Mouse (Mus musculus): Measurements from ENCODE around the gene E130308A19Rik. TPM values are rescaled to one million over a fixed set of nuclear protein-coding genes. Genes with fewer than 3 reads are reported as not detected.
A peak's percentile ranks its signal among the peaks of the same experiment; 100 is the strongest.

Gene E130308A19Rik
- polyA plus RNA-seq, 1 experiment from 2014 or later: 45.7 TPM

GRCm38 (mm10) chr4:59686716-59687115 is 60.7 kb downstream of the E130308A19Rik start:
- Histone ChIP-seq H3K4me1 (peaks cover 17% of the 10 kb centered on the region), H3K9me3 (replicated peaks) (no peaks in the 10 kb centered on the region), H3K36me3 (peaks cover 8% of the 10 kb centered on the region), H3K27me3 (replicated peaks) (no peaks in the 10 kb centered on the region), H3K4me3 (replicated peaks) (no peak overlapping the region), H3K9ac (replicated peaks) (no peak overlapping the region), H3K4me2 (no peak overlapping the region), H3K27ac (replicated peaks) (no peak overlapping the region)
- WGBS: 83% methylated on average over 4 of the region's 4 CpGs
- no peak for ATAC-seq (ENCODE audit: low FRiP score)

GRCm38 (mm10) chr4:59689055-59689454 is 63.0 kb downstream of the E130308A19Rik start:
- no peak overlapping the region for H3K27ac ChIP-seq (replicated peaks)
- H3K4me3 ChIP-seq (replicated peaks): no peak overlapping the region
- H3K36me3 ChIP-seq: peaks cover 8% of the 10 kb centered on the region
- no peak overlapping the region for H3K4me2 ChIP-seq
- no peaks in the 10 kb centered on the region for H3K27me3 ChIP-seq (replicated peaks)
- H3K9me3 ChIP-seq (replicated peaks): no peaks in the 10 kb centered on the region
- H3K9ac ChIP-seq (replicated peaks): no peak overlapping the region
- 84% methylated on average over 4 of the region's 4 CpGs for WGBS
- ATAC-seq (ENCODE audit: low FRiP score): no peak
- H3K4me1 ChIP-seq: peaks cover 12% of the 10 kb centered on the region

- Histone ChIP-seq H3K27me3 (replicated peaks) (no peaks in the 10 kb centered on the region), H3K9ac (replicated peaks) (no peak overlapping the region), H3K4me3 (replicated peaks) (no peak overlapping the region), H3K36me3 (peaks cover 8% of the 10 kb centered on the region), H3K4me1 (peaks cover 12% of the 10 kb centered on the region), H3K4me2 (no peak overlapping the region), H3K9me3 (replicated peaks) (no peaks in the 10 kb centered on the region), H3K27ac (replicated peaks) (no peak overlapping the region)
- WGBS: 33% methylated on average over 4 of the region's 4 CpGs
- ATAC-seq (ENCODE audit: low FRiP score): peak; percentile 33; the same call in 1 of the 2 replicates
Observed at GRCm38 (mm10) chr4:59690145-59690544, 64.1 kb downstream of the E130308A19Rik start.

- Histone ChIP-seq H3K36me3 (no peaks in the 10 kb centered on the region), H3K9ac (replicated peaks) (no peak overlapping the region), H3K4me1 (0 out of 2 replicates have a peak, but pooled peaks cover 5% of the 10 kb centered on the region), H3K4me3 (replicated peaks) (no peak overlapping the region), H3K9me3 (replicated peaks) (no peaks in the 10 kb centered on the region), H3K27ac (replicated peaks) (no peak overlapping the region), H3K27me3 (replicated peaks) (no peaks in the 10 kb centered on the region), H3K4me2 (no peak overlapping the region)
- ATAC-seq (ENCODE audit: low FRiP score): no peak
- WGBS: 90% methylated on average over 3 of the region's 3 CpGs
Observed at GRCm38 (mm10) chr4:59696846-59697245, 70.8 kb downstream of the E130308A19Rik start.

GRCm38 (mm10) chr4:59697869-59698268 is 71.9 kb downstream of the E130308A19Rik start:
- Histone ChIP-seq H3K27me3 (replicated peaks) (no peaks in the 10 kb centered on the region), H3K9me3 (replicated peaks) (no peaks in the 10 kb centered on the region)

DNA sequence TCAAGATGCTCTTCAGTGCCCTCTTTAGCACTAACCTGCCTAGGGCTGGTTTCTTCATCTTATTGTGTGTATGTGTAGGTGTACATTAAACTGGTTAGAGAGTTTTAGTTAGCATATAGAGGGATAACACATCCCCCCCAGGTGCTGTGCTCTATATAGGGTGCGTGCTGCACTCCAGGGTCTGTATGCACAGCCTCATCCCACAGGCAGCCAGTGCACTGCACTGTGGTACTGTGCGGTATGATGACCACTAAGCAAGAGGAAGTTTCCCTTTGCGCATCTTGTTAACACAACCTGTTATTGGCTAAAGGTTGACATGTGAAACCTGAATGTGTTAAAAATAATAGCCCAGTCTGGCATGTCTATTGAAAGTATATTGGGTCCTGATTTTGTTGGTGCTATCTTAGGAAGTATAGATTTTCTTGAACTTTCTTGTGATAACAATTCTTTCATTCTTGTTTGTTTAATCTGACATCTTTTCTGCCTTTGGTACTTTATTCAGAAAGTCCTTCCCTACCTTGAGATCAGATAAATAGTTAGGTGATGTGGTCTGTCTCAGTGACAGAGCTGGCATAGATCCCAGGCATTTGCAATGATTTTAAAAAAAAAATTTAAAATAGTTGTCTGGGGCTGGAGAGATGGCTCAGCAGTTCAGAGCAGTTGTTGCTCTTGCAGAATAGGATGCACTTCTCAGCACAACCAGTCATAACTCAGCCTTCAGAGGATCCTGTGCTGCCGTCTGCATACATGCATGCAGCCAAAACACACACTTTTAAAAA is 73.2 kb downstream of the E130308A19Rik start:
- no peak overlapping the region for H3K9ac ChIP-seq (replicated peaks)
- H3K27me3 ChIP-seq (replicated peaks): no peaks in the 10 kb centered on the region
- no peaks in the 10 kb centered on the region for H3K36me3 ChIP-seq
- H3K4me2 ChIP-seq: no peak overlapping the region
- H3K27ac ChIP-seq (replicated peaks): no peak overlapping the region
- 83% methylated on average over 4 of the region's 4 CpGs for WGBS
- no peaks in the 10 kb centered on the region for H3K9me3 ChIP-seq (replicated peaks)
- no peak overlapping the region for H3K4me3 ChIP-seq (replicated peaks)
- ATAC-seq (ENCODE audit: low FRiP score): no peak
- H3K4me1 ChIP-seq: peaks cover 8% of the 10 kb centered on the region; the same call in 1 of the 2 replicates

More at GRCm38 (mm10) chr4:59697869-59698268, 71.9 kb downstream of the E130308A19Rik start:
- ATAC-seq (ENCODE audit: low FRiP score): no peak
- Histone ChIP-seq H3K9ac (replicated peaks) (no peak overlapping the region), H3K4me1 (peaks cover 8% of the 10 kb centered on the region; the same call in 1 of the 2 replicates), H3K36me3 (no peaks in the 10 kb centered on the region), H3K27ac (replicated peaks) (no peak overlapping the region), H3K4me2 (no peak overlapping the region), H3K4me3 (replicated peaks) (no peak overlapping the region)
- 83% methylated on average over 3 of the region's 3 CpGs for WGBS

- 74% methylated on average over 5 of the region's 5 CpGs for WGBS
- no peak for ATAC-seq (ENCODE audit: low FRiP score)
- no peak overlapping the region for H3K9ac ChIP-seq (replicated peaks)
- H3K36me3 ChIP-seq: no peaks in the 10 kb centered on the region
- H3K27me3 ChIP-seq (replicated peaks): no peaks in the 10 kb centered on the region
- no peak overlapping the region for H3K27ac ChIP-seq (replicated peaks)
- H3K4me1 ChIP-seq: peaks cover 32% of the 10 kb centered on the region
- no peak overlapping the region for H3K4me2 ChIP-seq
- no peaks in the 10 kb centered on the region for H3K9me3 ChIP-seq (replicated peaks)
- no peak overlapping the region for H3K4me3 ChIP-seq (replicated peaks)
Observed at GRCm38 (mm10) chr4:59709321-59709720, 83.3 kb downstream of the E130308A19Rik start.

DNA sequence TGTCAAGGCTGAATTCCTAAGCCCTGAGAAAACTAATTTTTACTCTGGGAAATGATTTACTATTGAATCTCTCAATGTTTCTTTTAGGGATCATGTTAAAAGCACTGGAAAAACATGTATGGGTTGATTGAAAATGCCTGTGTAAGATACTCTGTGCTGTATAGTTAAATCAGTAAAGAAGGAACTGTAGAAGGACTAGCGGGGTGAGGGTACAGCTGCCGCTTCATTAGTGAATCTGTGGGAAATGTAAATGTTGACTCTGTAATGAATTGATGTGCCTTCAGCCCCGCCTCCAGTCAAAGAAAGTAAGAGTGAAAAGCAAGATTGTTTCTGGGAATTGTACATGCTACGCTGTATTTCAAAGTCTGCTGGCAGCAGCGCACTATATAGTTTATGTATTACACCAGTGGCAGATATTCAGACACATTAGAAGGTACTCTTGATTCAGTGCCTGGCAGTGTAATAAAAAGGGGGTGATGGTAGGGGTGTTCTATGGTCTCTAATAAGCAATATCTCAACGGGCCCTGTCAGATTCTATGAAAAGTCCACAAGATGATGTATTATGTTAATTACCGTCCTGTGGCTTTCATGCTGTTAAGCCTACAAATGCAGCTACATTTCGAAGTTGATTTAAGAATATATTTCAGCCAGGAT is 84.9 kb downstream of the E130308A19Rik start:
- H3K9me3 ChIP-seq (replicated peaks): no peaks in the 10 kb centered on the region
- ATAC-seq (ENCODE audit: low FRiP score): peak; percentile 65
- 25% methylated on average over 8 of the region's 8 CpGs for WGBS
- H3K4me2 ChIP-seq: no peak overlapping the region
- no peaks in the 10 kb centered on the region for H3K27me3 ChIP-seq (replicated peaks)
- no peak overlapping the region; the same call in 1 of the 2 replicates for H3K27ac ChIP-seq (replicated peaks)
- H3K36me3 ChIP-seq: no peaks in the 10 kb centered on the region
- no peak overlapping the region for H3K4me3 ChIP-seq (replicated peaks)
- H3K9ac ChIP-seq (replicated peaks): no peak overlapping the region
- peaks cover 45% of the 10 kb centered on the region for H3K4me1 ChIP-seq

DNA sequence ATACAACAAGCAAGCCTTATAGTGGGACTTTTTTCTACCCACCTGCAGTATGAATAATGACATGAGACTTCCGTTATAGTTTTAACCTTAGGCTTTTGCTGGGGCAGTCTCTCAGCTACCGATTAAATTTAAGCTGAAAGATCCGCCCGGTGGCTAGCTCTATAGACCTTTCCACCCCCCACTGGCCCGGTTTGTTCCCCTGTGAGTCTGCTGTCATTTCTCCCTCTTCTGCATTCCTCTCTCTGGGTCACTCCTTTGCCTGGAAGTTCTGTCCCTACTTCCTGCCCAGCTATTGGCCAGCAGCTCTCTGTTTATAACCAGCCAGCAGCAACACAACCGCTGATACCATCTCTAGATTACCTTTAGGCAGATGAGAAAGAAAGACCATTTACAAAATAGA is 86.4 kb downstream of the E130308A19Rik start:
- H3K4me2 ChIP-seq: no peak overlapping the region
- H3K4me3 ChIP-seq (replicated peaks): no peak overlapping the region
- no peak overlapping the region for H3K27ac ChIP-seq (replicated peaks)
- no peaks in the 10 kb centered on the region for H3K36me3 ChIP-seq
- H3K9ac ChIP-seq (replicated peaks): no peak overlapping the region
- 47% methylated on average over 6 of the region's 6 CpGs for WGBS
- H3K27me3 ChIP-seq (replicated peaks): no peaks in the 10 kb centered on the region
- no peaks in the 10 kb centered on the region for H3K9me3 ChIP-seq (replicated peaks)
- H3K4me1 ChIP-seq: peaks cover 55% of the 10 kb centered on the region
- no peak for ATAC-seq (ENCODE audit: low FRiP score)

- Histone ChIP-seq H3K4me3 (replicated peaks) (no peak overlapping the region), H3K27me3 (replicated peaks) (no peaks in the 10 kb centered on the region), H3K4me2 (no peak overlapping the region), H3K4me1 (peaks cover 56% of the 10 kb centered on the region), H3K27ac (replicated peaks) (no peak overlapping the region), H3K36me3 (no peaks in the 10 kb centered on the region), H3K9me3 (replicated peaks) (no peaks in the 10 kb centered on the region), H3K9ac (replicated peaks) (no peak overlapping the region)
- 28% methylated on average over 2 of the region's 2 CpGs for WGBS
- ATAC-seq (ENCODE audit: low FRiP score): no peak
Observed at GRCm38 (mm10) chr4:59712955-59713354, 86.9 kb downstream of the E130308A19Rik start.

- Histone ChIP-seq H3K4me2 (no peak overlapping the region), H3K4me3 (replicated peaks) (no peak overlapping the region), H3K36me3 (no peaks in the 10 kb centered on the region), H3K9ac (replicated peaks) (no peak overlapping the region), H3K27ac (replicated peaks) (no peak overlapping the region), H3K4me1 (peaks cover 63% of the 10 kb centered on the region), H3K9me3 (replicated peaks) (no peaks in the 10 kb centered on the region), H3K27me3 (replicated peaks) (no peaks in the 10 kb centered on the region)
- whole genome bisulfite sequencing: 82% methylated on average over 6 of the region's 6 CpGs
- ATAC-seq (ENCODE audit: low FRiP score): no peak
Observed at GRCm38 (mm10) chr4:59714472-59714871, 88.5 kb downstream of the E130308A19Rik start.

DNA sequence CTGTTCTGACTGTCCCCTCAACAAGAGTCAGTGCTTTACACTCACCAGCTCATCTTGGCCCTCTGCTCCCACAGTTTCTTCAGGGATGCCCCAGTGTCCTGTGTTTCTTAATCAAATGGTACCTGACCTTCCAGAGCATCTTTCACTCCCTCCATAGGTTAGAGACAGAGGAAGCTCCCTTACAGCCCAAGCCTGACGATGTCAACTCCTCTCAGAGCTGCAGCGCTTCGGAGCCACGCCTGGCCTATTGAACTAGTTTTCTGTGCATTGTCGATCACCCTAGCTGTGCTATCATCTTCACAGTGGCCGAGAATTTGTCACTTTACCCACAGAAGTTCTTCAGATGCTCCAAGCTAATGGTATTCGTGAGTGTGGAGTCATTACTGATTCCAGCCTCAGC is 88.9 kb downstream of the E130308A19Rik start:
- no peak overlapping the region for H3K9ac ChIP-seq (replicated peaks)
- no peaks in the 10 kb centered on the region for H3K27me3 ChIP-seq (replicated peaks)
- 0 out of 2 replicates have a peak, but pooled peaks cover 3% of the 10 kb centered on the region for H3K36me3 ChIP-seq
- 59% methylated on average over 7 of the region's 7 CpGs for WGBS
- no peak for ATAC-seq (ENCODE audit: low FRiP score)
- H3K4me2 ChIP-seq: no peak overlapping the region
- H3K4me1 ChIP-seq: peaks cover 66% of the 10 kb centered on the region
- H3K27ac ChIP-seq (replicated peaks): no peak overlapping the region
- H3K4me3 ChIP-seq (replicated peaks): no peak overlapping the region
- H3K9me3 ChIP-seq (replicated peaks): no peaks in the 10 kb centered on the region

Measured in neural tube, embryonic 15.5 days (tissue).